Mouse (Mus musculus): ENCODE results near the gene Mertk. TPM values are rescaled to one million over a fixed set of nuclear protein-coding genes. Genes with fewer than 3 reads are reported as not detected.

Gene Mertk
- total RNA-seq, 2 experiments from 2014 or later, result 4.0 to 5.0 TPM

GRCm38 (mm10) chr2:128715979-128716378, 17.2 kb downstream of the Mertk start:
- no peak for DNase-seq (ENCODE audit: low spot score)
- intact Hi-C loops (cut with DNase I), result no loop called here

GRCm38 (mm10) chr2:128719380-128719779, 20.6 kb downstream of the Mertk start:
- intact Hi-C loops (cut with DNase I), result no loop called here
- no peak for DNase-seq (ENCODE audit: low spot score)

GRCm38 (mm10) chr2:128722106-128722710, 23.5 kb downstream of the Mertk start:
- no peak for DNase-seq (ENCODE audit: low spot score)
- intact Hi-C loops (cut with DNase I), result no loop called here

- DNase-seq (ENCODE audit: low spot score), result no peak
- intact Hi-C loops (cut with DNase I), result no loop called here
Measured at GRCm38 (mm10) chr2:128726067-128726466, 27.3 kb downstream of the Mertk start.

- DNase-seq (ENCODE audit: low spot score), result no peak
- intact Hi-C loops (cut with DNase I), result no loop called here
Measured at GRCm38 (mm10) chr2:128726626-128727025, 27.9 kb downstream of the Mertk start.

- DNase-seq (ENCODE audit: low spot score), result no peak
- intact Hi-C loops (cut with DNase I), result no loop called here
Measured at GRCm38 (mm10) chr2:128727552-128727951, 28.8 kb downstream of the Mertk start.

- DNase-seq (ENCODE audit: low spot score), result no peak
- intact Hi-C loops (cut with DNase I), result no loop called here
Measured at GRCm38 (mm10) chr2:128728066-128728465, 29.3 kb downstream of the Mertk start.

- DNase-seq (ENCODE audit: low spot score), result no peak
- intact Hi-C loops (cut with DNase I), result no loop called here
Measured at GRCm38 (mm10) chr2:128729141-128729540, 30.4 kb downstream of the Mertk start.

GRCm38 (mm10) chr2:128731514-128731913, 32.8 kb downstream of the Mertk start:
- DNase-seq (ENCODE audit: low spot score), result no peak
- intact Hi-C loops (cut with DNase I), result no loop called here

- intact Hi-C loops (cut with DNase I), result no loop called here
- no peak for DNase-seq (ENCODE audit: low spot score)
Measured at GRCm38 (mm10) chr2:128731951-128732350, 33.2 kb downstream of the Mertk start.

GRCm38 (mm10) chr2:128735089-128735488, 36.3 kb downstream of the Mertk start:
- no peak for DNase-seq (ENCODE audit: low spot score)
- intact Hi-C loops (cut with DNase I), result no loop called here

- DNase-seq (ENCODE audit: low spot score), result no peak
- intact Hi-C loops (cut with DNase I), result no loop called here
Measured at GRCm38 (mm10) chr2:128737051-128737450, 38.3 kb downstream of the Mertk start.

GRCm38 (mm10) chr2:128737796-128738195, 39.0 kb downstream of the Mertk start:
- intact Hi-C loops (cut with DNase I), result no loop called here
- no peak for DNase-seq (ENCODE audit: low spot score)

GRCm38 (mm10) chr2:128738725-128739258, 40.0 kb downstream of the Mertk start:
- DNase-seq (ENCODE audit: low spot score), result peak; percentile 16
- intact Hi-C loops (cut with DNase I), result no loop called here

- no peak for DNase-seq (ENCODE audit: low spot score)
- intact Hi-C loops (cut with DNase I), result no loop called here
Measured at GRCm38 (mm10) chr2:128745879-128746620, 47.3 kb downstream of the Mertk start.

GRCm38 (mm10) chr2:128746621-128747151, 47.9 kb downstream of the Mertk start:
- intact Hi-C loops (cut with DNase I), result no loop called here

GRCm38 (mm10) chr2:128747433-128748028, 48.8 kb downstream of the Mertk start:
- DNase-seq (ENCODE audit: low spot score), result no peak
- intact Hi-C loops (cut with DNase I), result no loop called here

More at GRCm38 (mm10) chr2:128746621-128747151, 47.9 kb downstream of the Mertk start:
- peak; percentile 25 for DNase-seq (ENCODE audit: low spot score)

- intact Hi-C loops (cut with DNase I), result no loop called here
- DNase-seq (ENCODE audit: low spot score), result no peak
Measured at GRCm38 (mm10) chr2:128748171-128748570, 49.4 kb downstream of the Mertk start.

GRCm38 (mm10) chr2:128751030-128751429, 52.3 kb downstream of the Mertk start:
- intact Hi-C loops (cut with DNase I), result loop anchor here (5.0 to 10.0 kb wide), 2 partner anchors 49 to 64 kb away; partner anchors contain the start of gene Tmem87b
- no peak for DNase-seq (ENCODE audit: low spot score)

GRCm38 (mm10) chr2:128753295-128753873, 54.6 kb downstream of the Mertk start:
- no peak for DNase-seq (ENCODE audit: low spot score)
- intact Hi-C loops (cut with DNase I), result loop anchor here (5.0 to 10.0 kb wide), 2 partner anchors 51 to 61 kb away; partner anchors contain the start of gene Tmem87b

Measured in heart, postnatal 25 days (tissue).